Comparison of ENCODE assay signal across 25 mouse cellular contexts in the genomic region with DNA sequence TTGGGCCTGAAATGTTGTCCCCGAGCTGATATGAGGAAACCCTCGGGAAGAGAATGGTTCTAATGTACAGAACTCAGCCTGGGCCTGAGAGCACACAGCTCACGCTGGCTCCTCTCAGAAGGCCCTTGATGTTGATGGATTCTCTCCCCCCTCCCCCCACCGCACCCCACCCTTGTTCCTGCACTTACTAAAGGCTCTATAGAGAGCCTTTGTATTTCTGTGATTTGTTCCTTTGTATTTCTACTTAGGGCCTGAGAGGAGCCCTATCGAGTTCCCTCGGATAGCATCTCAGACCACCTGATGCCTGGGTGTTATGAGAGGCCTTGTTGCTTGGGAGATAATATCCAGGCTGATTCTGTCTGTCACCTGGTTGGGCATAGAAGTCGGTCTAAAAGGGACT. TPM values are rescaled to one million over a fixed set of nuclear protein-coding genes. Genes with fewer than 3 reads are reported as not detected.
DNase-seq lines count a peak whose midpoint lies in the region; ATAC-seq and TF ChIP-seq lines count a peak whose summit lies in the region.
"Had no signal": no experiment of that assay in that cellular context is flagged by ENCODE, and none has a peak within 500 bp of the region (broad histone marks: within the 10 kb centered on the region; RNA-seq: fewer than 3 reads in every experiment).

No protein-coding gene starts in this region.

- no peak overlapping the region for H3K4me3 ChIP-seq in forebrain, embryonic 13.5 days
- no peak overlapping the region for H3K4me3 ChIP-seq in forebrain, postnatal 0 days (ENCODE audit: low read depth, low read length)
- H3K4me3 ChIP-seq in midbrain, embryonic 13.5 days (replicated peaks), result no peak overlapping the region
- no peak overlapping the region for H3K4me3 ChIP-seq in midbrain, embryonic 11.5 days (ENCODE audit: low read depth, low read length)
- no peak overlapping the region for H3K4me3 ChIP-seq in ES-E14 (ENCODE audit: insufficient read depth in 1 of 2, low read depth in 1 of 2, low read length in 2 of 2, poor library complexity in 1 of 2, severe bottlenecking in 1 of 2)
- no peak overlapping the region for H3K4me3 ChIP-seq in embryonic facial prominence, embryonic 10.5 days
- H3K4me3 ChIP-seq: embryonic facial prominence, embryonic 12.5 days; heart, embryonic 10.5 days; hindbrain, embryonic 13.5 days; intestine, embryonic 15.5 days had no signal

- H3K27me3 ChIP-seq in forebrain, embryonic 13.5 days, result no peaks in the 10 kb centered on the region
- no peaks in the 10 kb centered on the region for H3K27me3 ChIP-seq in forebrain, postnatal 0 days (ENCODE audit: insufficient read depth, low read length)
- H3K27me3 ChIP-seq in midbrain, embryonic 13.5 days, result no peaks in the 10 kb centered on the region
- no peaks in the 10 kb centered on the region for H3K27me3 ChIP-seq in midbrain, embryonic 11.5 days (ENCODE audit: control insufficient read depth, insufficient read depth, low read length)
- peaks cover 7% of the 10 kb centered on the region; the same call in 1 of the 2 replicates for H3K27me3 ChIP-seq in embryonic facial prominence, embryonic 10.5 days (replicated peaks; ENCODE audit: low read depth, poor library complexity, severe bottlenecking)
- H3K27me3 ChIP-seq: CH12.LX; intestine, embryonic 15.5 days had no signal

- 14% methylated on average over 7 of the region's 7 CpGs for WGBS in forebrain, embryonic 13.5 days
- 10% methylated on average over 7 of the region's 7 CpGs for WGBS in forebrain, postnatal 0 days
- 18% methylated on average over 7 of the region's 7 CpGs for WGBS in midbrain, embryonic 13.5 days
- WGBS in midbrain, embryonic 11.5 days, result 45% methylated on average over 7 of the region's 7 CpGs
- WGBS in embryonic facial prominence, embryonic 10.5 days, result 33% methylated on average over 7 of the region's 7 CpGs

- H3K27ac ChIP-seq in forebrain, embryonic 13.5 days, result no peak overlapping the region
- no peak overlapping the region for H3K27ac ChIP-seq in forebrain, postnatal 0 days (ENCODE audit: low read depth, low read length)
- no peak overlapping the region for H3K27ac ChIP-seq in midbrain, embryonic 13.5 days
- no peak overlapping the region for H3K27ac ChIP-seq in midbrain, embryonic 11.5 days (ENCODE audit: low read depth, low read length)
- H3K27ac ChIP-seq in ES-E14 (ENCODE audit: insufficient read depth, low read depth, low read length, poor library complexity, severe bottlenecking), result 0 out of 2 replicates have a peak overlapping the region, but pooled peaks have one; percentile 2
- H3K27ac ChIP-seq in embryonic facial prominence, embryonic 10.5 days (replicated peaks), result peak overlapping the region; percentile 30; the same call in 1 of the 2 replicates
- H3K27ac ChIP-seq: embryonic facial prominence, embryonic 12.5 days; heart, embryonic 10.5 days; hindbrain, embryonic 13.5 days; intestine, embryonic 15.5 days had no signal

- DNase-seq in forebrain, postnatal 0 days, result no peak
- DNase-seq in midbrain, embryonic 11.5 days (ENCODE audit: low spot score, missing footprints), result no peak
- DNase-seq in ES-E14 (ENCODE audit: low read depth, low spot score), result peak; percentile 56
- DNase-seq in embryonic facial prominence, embryonic 10.5 days (ENCODE audit: low spot score), result no peak
- DNase-seq: adrenal gland, adult 8-10 months; adrenal gland, postnatal 36 days; cerebellum, adult 11 months; cerebellum, adult 8-10 months; cerebellum, postnatal 14 days; gastrocnemius, postnatal 10 days; heart, adult 18-20 months; heart, postnatal 10 days; heart, postnatal 4 days; kidney, adult 18-20 months had no signal

- H3K9me3 ChIP-seq in forebrain, embryonic 13.5 days (replicated peaks), result peaks cover 6% of the 10 kb centered on the region; the same call in 1 of the 2 replicates
- H3K9me3 ChIP-seq in forebrain, postnatal 0 days (ENCODE audit: low read length), result no peaks in the 10 kb centered on the region
- H3K9me3 ChIP-seq in midbrain, embryonic 13.5 days, result no peaks in the 10 kb centered on the region
- no peaks in the 10 kb centered on the region; the same call in 1 of the 2 replicates for H3K9me3 ChIP-seq in midbrain, embryonic 11.5 days (ENCODE audit: control insufficient read depth, low read length)
- no peaks in the 10 kb centered on the region for H3K9me3 ChIP-seq in ES-E14 (ENCODE audit: control insufficient read depth, insufficient read depth, low read depth, low read length)
- no peaks in the 10 kb centered on the region for H3K9me3 ChIP-seq in embryonic facial prominence, embryonic 10.5 days
- H3K9me3 ChIP-seq: embryonic facial prominence, embryonic 12.5 days; heart, embryonic 10.5 days; hindbrain, embryonic 13.5 days; intestine, embryonic 15.5 days had no signal

- H3K36me3 ChIP-seq in forebrain, embryonic 13.5 days (ENCODE audit: poor library complexity, severe bottlenecking), result no peaks in the 10 kb centered on the region
- no peaks in the 10 kb centered on the region for H3K36me3 ChIP-seq in forebrain, postnatal 0 days (ENCODE audit: insufficient read depth)
- no peaks in the 10 kb centered on the region for H3K36me3 ChIP-seq in midbrain, embryonic 13.5 days
- H3K36me3 ChIP-seq in midbrain, embryonic 11.5 days (ENCODE audit: control insufficient read depth, insufficient read depth, low read length), result no peaks in the 10 kb centered on the region
- H3K36me3 ChIP-seq in ES-E14 (ENCODE audit: control insufficient read depth, insufficient read depth, low read length, poor library complexity, severe bottlenecking), result no peaks in the 10 kb centered on the region
- H3K36me3 ChIP-seq in embryonic facial prominence, embryonic 10.5 days (replicated peaks), result no peaks in the 10 kb centered on the region
- H3K36me3 ChIP-seq: embryonic facial prominence, embryonic 12.5 days; heart, embryonic 10.5 days; hindbrain, embryonic 13.5 days; intestine, embryonic 15.5 days had no signal

- no peak overlapping the region for H3K4me2 ChIP-seq in forebrain, embryonic 13.5 days
- no peak overlapping the region for H3K4me2 ChIP-seq in forebrain, postnatal 0 days (ENCODE audit: low read depth)
- no peak overlapping the region for H3K4me2 ChIP-seq in midbrain, embryonic 13.5 days (replicated peaks)
- H3K4me2 ChIP-seq in midbrain, embryonic 11.5 days, result no peak overlapping the region
- H3K4me2 ChIP-seq: embryonic facial prominence, embryonic 12.5 days; hindbrain, embryonic 13.5 days; intestine, embryonic 15.5 days had no signal

- no peak for TF ChIP-seq CTCF in forebrain, postnatal 0 days (IDR thresholded peaks at IDR 0.05; ENCODE audit: low read depth)

- in situ Hi-C loops in ES-E14 (cut with MboI; ENCODE audit: low sequenced_read_pairs in 2 of 2, unreplicated experiment in 2 of 2), result no loop called here

- peak overlapping the region; percentile 8; the same call in 1 of the 2 replicates for H3K9ac ChIP-seq in forebrain, embryonic 13.5 days
- no peak overlapping the region for H3K9ac ChIP-seq in forebrain, postnatal 0 days
- 0 out of 2 replicates have a peak overlapping the region, but pooled peaks have one; percentile 12 for H3K9ac ChIP-seq in midbrain, embryonic 13.5 days (replicated peaks)
- H3K9ac ChIP-seq in midbrain, embryonic 11.5 days (ENCODE audit: low read length), result no peak overlapping the region
- no peak overlapping the region for H3K9ac ChIP-seq in ES-E14 (ENCODE audit: insufficient read depth, low read depth, low read length, poor library complexity, severe bottlenecking)
- H3K9ac ChIP-seq: embryonic facial prominence, embryonic 12.5 days; hindbrain, embryonic 13.5 days; intestine, embryonic 15.5 days had no signal

- peaks cover 10% of the 10 kb centered on the region; the same call in 1 of the 2 replicates for H3K4me1 ChIP-seq in forebrain, embryonic 13.5 days
- no peaks in the 10 kb centered on the region for H3K4me1 ChIP-seq in forebrain, postnatal 0 days (ENCODE audit: insufficient read depth)
- peaks cover 16% of the 10 kb centered on the region; the same call in 1 of the 2 replicates for H3K4me1 ChIP-seq in midbrain, embryonic 13.5 days (replicated peaks)
- peaks cover 3% of the 10 kb centered on the region; the same call in 1 of the 2 replicates for H3K4me1 ChIP-seq in midbrain, embryonic 11.5 days (ENCODE audit: control insufficient read depth, insufficient read depth, low read length)
- peaks cover 6 to 23% of the 10 kb centered on the region in 2 experiments; a peak in 1 of 4 replicates for H3K4me1 ChIP-seq in ES-E14 (ENCODE audit: control insufficient read depth in 2 of 2, insufficient read depth in 2 of 2, low read length in 2 of 2, poor library complexity in 1 of 2)
- H3K4me1 ChIP-seq in embryonic facial prominence, embryonic 10.5 days, result peaks cover 16% of the 10 kb centered on the region
- H3K4me1 ChIP-seq: embryonic facial prominence, embryonic 12.5 days; heart, embryonic 10.5 days had no signal

- ATAC-seq in forebrain, embryonic 13.5 days, result no peak
- no peak for ATAC-seq in forebrain, postnatal 0 days
- 0 out of 2 replicates have a peak, but pooled peaks have one; percentile 34 for ATAC-seq in midbrain, embryonic 13.5 days
- no peak for ATAC-seq in midbrain, embryonic 11.5 days (ENCODE audit: low FRiP score)
- ATAC-seq in megakaryocyte-erythroid progenitor cell, adult 5-6 weeks (replicated peaks; ENCODE audit: low FRiP score, low TSS enrichment, poor library complexity, severe bottlenecking), result no peak
- ATAC-seq: intestine, embryonic 15.5 days; Patski had no signal

TF ChIP-seq in ES-E14, 5 proteins besides CTCF, POLR2A, EP300 and RAD21:
- TF ChIP-seq ZNF384 (IDR thresholded peaks at IDR 0.05; ENCODE audit: low read depth, low read length), result no peak
- no peak for TF ChIP-seq ZC3H11A (IDR thresholded peaks at IDR 0.05; ENCODE audit: borderline replicate concordance, low read depth, low read length)
- no peak for TF ChIP-seq HCFC1 (IDR thresholded peaks at IDR 0.05; ENCODE audit: borderline replicate concordance, insufficient read depth, low read length)
- TF ChIP-seq CHD2 (IDR thresholded peaks at IDR 0.05; ENCODE audit: low read depth, low read length), result no peak
- no peak for TF ChIP-seq MAFK (IDR thresholded peaks at IDR 0.05; ENCODE audit: insufficient read depth, low read depth, low read length)

RNA-seq across cellular contexts. Expression of a gene that starts 36.3 kb away (rescaled TPM):
- polyA plus RNA-seq in forebrain, embryonic 13.5 days (2015; fragmentation: Nextera tagmentation; extraction: Ambion mirVana), result 2.2 and 2.3 TPM in 2 replicates
- 22.5 and 33.1 TPM in 2 replicates for total RNA-seq in forebrain, postnatal 0 days (2014; rRNA removed)
- 5.1 and 6.9 TPM in 2 replicates for polyA plus RNA-seq in forebrain, postnatal 0 days (2015; fragmentation: Nextera tagmentation; extraction: Ambion mirVana)
- polyA plus RNA-seq in midbrain, embryonic 13.5 days (2015; fragmentation: Nextera tagmentation; extraction: Ambion mirVana), result 2.4 and 3.0 TPM in 2 replicates
- 1.8 and 1.9 TPM in 2 replicates for polyA plus RNA-seq in midbrain, embryonic 11.5 days (2014; fragmentation: Nextera tagmentation; extraction: Ambion mirVana)
- 58.9 and 80.8 TPM in 2 replicates for total RNA-seq in ES-E14 (2012; rRNA removed)
- 0.77 and 1.1 TPM in 2 replicates for polyA plus RNA-seq in embryonic facial prominence, embryonic 10.5 days (2016; fragmentation: Nextera tagmentation; extraction: Ambion mirVana)
- total RNA-seq in megakaryocyte-erythroid progenitor cell, adult 5-6 weeks (2014; fragmentation: Nextera tagmentation), result not detected in 2 replicates
- total RNA-seq in megakaryocyte-erythroid progenitor cell, adult 5-6 weeks (2017), result not detected in 2 replicates
- total RNA-seq: CH12.LX; common myeloid progenitor, adult 5-6 weeks; MEL had no signal
- polyA plus RNA-seq: Patski had no signal

Comparison
In these comparisons a context has a peak if more than half of its experiments do, and no peak if none do; other contexts are left out.
1. H3K9ac ChIP-seq: peak in forebrain, embryonic 13.5 days (single experiment) and midbrain, embryonic 13.5 days (single experiment); none in forebrain, postnatal 0 days (single experiment), midbrain, embryonic 11.5 days (single experiment) and ES-E14 (single experiment).
2. H3K27ac ChIP-seq: peak in ES-E14 (single experiment) and embryonic facial prominence, embryonic 10.5 days (single experiment); none in forebrain, embryonic 13.5 days (single experiment), forebrain, postnatal 0 days (single experiment), midbrain, embryonic 13.5 days (single experiment) and midbrain, embryonic 11.5 days (single experiment).